Mouse (Mus musculus) liver, postnatal 0 days (tissue): ENCODE results near the gene Efcab11. TPM values are rescaled to one million over a fixed set of nuclear protein-coding genes. Genes with fewer than 3 reads are reported as not detected.

Experiments used
- ATAC-seq: fragments of 200-750 bp; cut with Nextera tagmentation; 2 replicates; pipeline ENCODE4 v1.8.0; 2017; ENCODE audit warnings: mild to moderate bottlenecking, moderate library complexity
- DNase-seq: peaks from one replicate; pipeline ENCODE4 v3.0.0-alpha.2; 2016
- H3K27ac ChIP-seq: fragments of 300-500 bp; sonication (generic); 2 replicates; pipeline ENCODE4 v1.5.1; 2014; ENCODE audit warnings: antibody characterized with exemption, moderate library complexity, mild to moderate bottlenecking, low read depth
- H3K27me3 ChIP-seq: fragments of 300-500 bp; sonication (generic); 2 replicates; pipeline ENCODE4 v1.6.1; 2014; ENCODE audit warnings: low read length, control low read depth, mixed read lengths; ENCODE audit not compliant: insufficient read depth
- H3K36me3 ChIP-seq: fragments of 300-500 bp; sonication (generic); replicated peaks from 2 replicates; pipeline ENCODE4 v1.6.1; 2014; ENCODE audit warnings: mild to moderate bottlenecking, control low read depth, low read length, moderate library complexity, mixed read lengths; ENCODE audit not compliant: insufficient read depth
- H3K4me1 ChIP-seq: fragments of 300-500 bp; sonication (generic); 2 replicates; pipeline ENCODE4 v1.6.1; 2014; ENCODE audit warnings: antibody characterized with exemption, mild to moderate bottlenecking, control low read depth; ENCODE audit not compliant: insufficient read depth
- H3K4me2 ChIP-seq: fragments of 300-500 bp; sonication (generic); 2 replicates; pipeline ENCODE4 v1.6.1; 2014; ENCODE audit warnings: low read depth, mild to moderate bottlenecking, low read length, moderate library complexity, mixed read lengths
- H3K4me3 ChIP-seq: fragments of 300-500 bp; sonication (generic); 2 replicates; pipeline ENCODE4 v1.5.1; 2014; ENCODE audit warnings: low read depth, low read length
- H3K9ac ChIP-seq: fragments of 300-500 bp; sonication (generic); replicated peaks from 2 replicates; pipeline ENCODE4 v1.6.1; 2014; ENCODE audit warnings: mild to moderate bottlenecking, moderate library complexity
- H3K9me3 ChIP-seq: fragments of 300-500 bp; sonication (generic); 2 replicates; pipeline ENCODE4 v1.6.1; 2016; ENCODE audit warnings: mild to moderate bottlenecking, control low read depth, low read length, mixed read lengths
- CTCF ChIP-seq: sonication (generic); IDR thresholded peaks from 2 replicates; pipeline ENCODE4 v1.5.1; 2016; ENCODE audit warnings: antibody characterized with exemption, low read depth
- EP300 ChIP-seq: IDR thresholded peaks from 2 replicates; pipeline ENCODE4 v1.6.1; 2016; ENCODE audit warnings: antibody characterized with exemption, low read depth, mild to moderate bottlenecking
- WGBS: fragments of 180-500 bp; shearing (Covaris S2); extraction: QIAGEN DNeasy Blood & Tissue Kit; methylation state at CpG from one replicate; pipeline ENCODE4 v1.1.7; 2014; ENCODE audit not compliant: insufficient replicate concordance; 5-methylcytosine and 5-hydroxymethylcytosine counted together
- polyA plus RNA-seq: library from polyadenylated mRNA; unstranded; fragments of >200 nt; fragmentation: Nextera tagmentation; extraction: Ambion mirVana; gene quantifications from 2 replicates; pipeline ENCODE4 v1.2.1, GENCODE M21; 2015

Gene Efcab11
- polyA plus RNA-seq, 1 experiment from 2014 or later: 3.3 TPM

DNA sequence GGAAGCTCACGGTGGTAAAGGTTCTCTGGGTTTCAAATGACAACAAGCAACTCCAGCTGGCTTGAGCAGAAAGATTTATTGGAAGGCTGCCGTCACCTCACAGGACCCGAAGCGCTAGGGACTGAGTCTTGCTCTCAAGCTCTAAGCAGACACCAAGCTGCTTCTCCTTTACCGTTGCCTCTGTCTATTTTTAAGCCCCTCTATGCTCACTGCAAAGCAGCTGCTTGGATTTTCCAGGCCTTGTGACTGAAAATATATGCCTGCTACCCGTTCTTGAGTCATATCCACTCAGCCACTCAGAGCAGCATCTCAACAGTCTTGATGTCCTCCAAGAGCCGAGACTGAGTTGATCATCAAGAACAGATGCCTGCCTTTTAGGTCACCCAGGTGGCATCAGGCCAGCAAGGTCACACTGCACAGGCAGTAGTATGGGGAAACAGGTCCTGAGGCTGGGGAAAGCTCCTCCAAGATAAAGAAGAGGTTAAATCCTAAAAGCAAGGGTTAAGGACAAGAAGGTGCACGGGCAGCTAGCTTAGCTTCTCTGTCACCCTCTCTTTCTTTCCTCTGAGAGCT, 168.1 kb downstream of the Efcab11 start:
- TF ChIP-seq CTCF: no peak
- TF ChIP-seq EP300: no peak
- Histone ChIP-seq H3K36me3 (no peaks in the 10 kb centered on the region), H3K4me2 (no peak overlapping the region), H3K4me1 (no peaks in the 10 kb centered on the region), H3K27ac (no peak overlapping the region), H3K9me3 (no peaks in the 10 kb centered on the region), H3K4me3 (no peak overlapping the region), H3K9ac (no peak overlapping the region), H3K27me3 (no peaks in the 10 kb centered on the region)
- ATAC-seq (no peak), DNase-seq (no peak)
- WGBS: 72% methylated on average over 8 of the region's 8 CpGs

DNA sequence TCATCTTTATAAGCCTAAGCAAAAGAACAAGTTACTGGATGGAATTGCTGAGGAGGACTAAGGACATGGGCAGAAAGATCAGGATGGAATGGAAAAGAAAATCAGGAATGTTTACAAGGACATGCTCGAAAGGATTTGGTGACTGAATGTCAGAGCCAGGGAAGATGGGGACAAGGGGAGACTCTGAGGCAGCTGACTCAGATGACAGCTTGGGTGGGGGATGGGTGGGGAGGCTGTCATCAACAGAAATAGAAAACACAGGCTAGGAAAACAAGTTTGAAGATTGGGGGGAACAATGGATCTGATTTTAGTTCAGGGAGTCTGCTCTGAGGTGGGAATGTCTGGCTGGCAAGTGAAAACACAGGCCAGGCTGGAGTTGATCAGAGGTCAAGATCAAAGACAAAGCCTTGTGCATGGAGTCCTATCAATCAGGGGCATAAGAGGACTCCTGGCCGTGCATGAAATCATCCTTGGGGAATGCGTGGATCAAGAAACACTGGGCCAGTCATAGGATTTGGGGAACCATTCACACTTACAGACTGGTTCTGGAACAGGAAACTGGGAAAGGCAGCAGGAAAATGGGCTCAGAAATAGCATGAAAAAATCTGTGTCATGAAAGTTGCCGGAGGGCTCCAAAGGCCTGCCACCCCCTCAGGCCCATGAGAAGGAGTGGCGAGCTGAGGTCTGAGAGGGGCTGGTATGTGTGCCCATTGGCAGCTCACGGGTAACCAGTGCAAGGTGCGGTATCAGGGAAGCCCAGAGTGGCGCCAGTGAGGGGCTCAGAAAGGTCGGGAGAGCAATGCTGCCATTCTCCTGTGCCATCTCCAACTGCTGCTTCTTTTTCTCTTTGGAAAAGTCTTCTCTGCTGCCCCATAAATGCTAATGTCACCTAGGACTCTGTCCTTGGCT, 168.9 kb downstream of the Efcab11 start:
- Histone ChIP-seq H3K4me3 (no peak overlapping the region), H3K36me3 (no peaks in the 10 kb centered on the region), H3K27ac (no peak overlapping the region), H3K27me3 (no peaks in the 10 kb centered on the region), H3K4me1 (no peaks in the 10 kb centered on the region), H3K4me2 (no peak overlapping the region), H3K9ac (no peak overlapping the region), H3K9me3 (no peaks in the 10 kb centered on the region)
- DNase-seq: no peak
- TF ChIP-seq CTCF (no peak), EP300 (no peak)
- ATAC-seq: no peak
- 65% methylated on average over 9 of the region's 9 CpGs for WGBS

DNA sequence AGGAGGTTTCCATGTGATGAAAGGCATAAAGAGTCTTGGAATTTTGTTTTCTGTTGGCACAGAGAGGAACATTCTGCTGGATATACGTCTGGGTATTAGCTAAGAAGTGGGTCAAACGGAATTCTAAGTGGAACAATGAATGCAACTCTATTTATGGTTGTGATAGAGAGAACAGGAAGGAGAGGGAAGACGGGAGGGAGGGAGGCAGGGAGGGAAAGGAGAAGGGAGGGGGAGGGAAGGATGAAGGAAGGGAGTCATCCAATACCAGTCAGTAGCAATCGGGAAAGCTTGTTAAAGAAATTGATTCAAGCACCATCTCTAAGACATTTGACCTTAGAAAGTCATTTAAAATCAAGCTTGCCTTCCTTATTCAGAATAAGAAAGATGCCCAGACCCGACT, 172.0 kb downstream of the Efcab11 start:
- WGBS: 64% methylated on average over 5 of the region's 5 CpGs
- DNase-seq: no peak
- no peak for TF ChIP-seq CTCF
- TF ChIP-seq EP300: no peak
- Histone ChIP-seq H3K9me3 (no peaks in the 10 kb centered on the region), H3K4me3 (no peak overlapping the region), H3K4me2 (no peak overlapping the region), H3K4me1 (no peaks in the 10 kb centered on the region), H3K36me3 (no peaks in the 10 kb centered on the region), H3K9ac (no peak overlapping the region), H3K27me3 (no peaks in the 10 kb centered on the region), H3K27ac (no peak overlapping the region)
- ATAC-seq: no peak

DNA sequence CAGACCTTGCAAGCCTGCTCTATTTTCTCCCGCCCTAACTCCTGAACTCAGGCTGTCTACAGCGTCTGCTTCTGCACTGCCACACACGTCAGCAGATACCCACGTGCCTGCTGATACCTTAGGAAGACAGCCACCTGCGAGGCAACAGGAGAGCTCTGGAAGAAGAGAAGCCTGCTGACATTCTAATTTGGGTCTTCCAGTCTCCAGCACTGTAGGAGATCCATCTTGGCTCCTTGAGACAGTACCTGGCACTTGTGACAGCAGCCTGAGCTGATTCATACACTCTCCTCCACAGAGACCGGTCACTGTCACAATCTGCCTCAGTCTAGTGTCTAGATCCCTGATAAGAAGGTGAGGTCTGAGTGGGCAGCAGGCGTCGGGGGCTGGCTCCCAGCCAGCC, 182.0 kb downstream of the Efcab11 start:
- H3K27ac ChIP-seq: no peak overlapping the region
- no peaks in the 10 kb centered on the region for H3K27me3 ChIP-seq
- ATAC-seq (no peak), DNase-seq (no peak)
- no peaks in the 10 kb centered on the region for H3K9me3 ChIP-seq
- H3K4me2 ChIP-seq: no peak overlapping the region
- TF ChIP-seq EP300 (no peak), CTCF (no peak)
- no peaks in the 10 kb centered on the region for H3K4me1 ChIP-seq
- 81% methylated on average over 8 of the region's 8 CpGs for WGBS
- H3K9ac ChIP-seq: no peak overlapping the region
- no peaks in the 10 kb centered on the region for H3K36me3 ChIP-seq
- H3K4me3 ChIP-seq: no peak overlapping the region

DNA sequence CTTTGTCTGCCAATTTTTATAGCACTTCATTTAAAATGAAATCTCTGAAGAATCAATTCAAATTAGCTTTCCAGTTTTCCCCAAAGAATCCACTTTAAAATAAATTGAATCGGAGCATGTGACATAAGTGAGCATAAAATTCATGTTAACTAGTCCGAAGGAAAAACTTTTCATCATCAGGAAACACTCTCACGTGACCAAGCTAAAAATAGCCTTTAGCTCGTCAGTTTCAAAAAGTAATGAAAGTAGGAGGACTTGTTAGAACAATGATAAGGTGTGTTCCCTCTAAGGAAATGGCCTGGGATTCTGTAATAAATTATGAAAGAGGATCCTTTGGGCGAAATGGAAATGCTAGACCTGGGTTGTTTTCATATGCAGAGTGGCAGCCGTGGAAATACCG, 183.9 kb downstream of the Efcab11 start:
- Histone ChIP-seq H3K9ac (no peak overlapping the region), H3K9me3 (no peaks in the 10 kb centered on the region), H3K36me3 (no peaks in the 10 kb centered on the region), H3K4me2 (no peak overlapping the region), H3K27ac (no peak overlapping the region), H3K27me3 (no peaks in the 10 kb centered on the region), H3K4me3 (no peak overlapping the region), H3K4me1 (no peaks in the 10 kb centered on the region)
- 45% methylated on average over 7 of the region's 7 CpGs for WGBS
- TF ChIP-seq CTCF: no peak
- no peak for TF ChIP-seq EP300
- DNase-seq (no peak), ATAC-seq (no peak)

DNA sequence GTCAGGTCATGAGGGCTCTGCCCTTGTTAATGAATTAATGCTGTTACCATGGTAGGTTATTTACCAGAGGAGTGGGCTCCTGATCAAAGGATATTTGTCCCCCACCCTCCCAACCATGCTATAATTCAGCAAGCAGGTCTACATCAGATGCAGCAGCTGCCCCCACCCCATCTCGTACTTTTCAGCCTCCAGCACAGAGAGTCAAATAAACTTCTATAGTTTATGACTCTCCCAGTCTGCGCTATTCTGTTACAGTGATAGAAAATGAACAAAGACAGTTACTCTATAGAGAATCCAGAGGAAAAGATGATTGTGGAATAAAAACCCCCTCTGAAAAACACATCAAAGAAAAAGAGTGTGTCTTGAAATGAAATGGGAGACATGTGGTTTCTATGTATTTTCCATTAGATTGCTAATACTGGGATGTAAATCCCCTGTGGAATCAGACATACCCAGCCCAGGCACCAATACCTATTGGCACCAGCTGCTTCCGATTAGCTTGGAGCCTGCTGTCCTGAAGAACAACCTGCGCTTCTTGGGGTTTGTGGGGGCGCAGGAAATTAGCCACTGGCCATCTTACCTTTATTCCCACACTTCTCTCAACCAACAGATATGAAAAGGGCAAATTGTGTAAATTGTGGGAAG, 184.7 kb downstream of the Efcab11 start:
- Histone ChIP-seq H3K9me3 (no peaks in the 10 kb centered on the region), H3K27me3 (no peaks in the 10 kb centered on the region), H3K9ac (no peak overlapping the region), H3K4me3 (no peak overlapping the region), H3K4me2 (no peak overlapping the region), H3K36me3 (no peaks in the 10 kb centered on the region), H3K27ac (no peak overlapping the region), H3K4me1 (no peaks in the 10 kb centered on the region)
- WGBS: 80% methylated on average over 5 of the region's 5 CpGs
- ATAC-seq (no peak), DNase-seq (no peak)
- TF ChIP-seq CTCF: no peak
- TF ChIP-seq EP300: no peak
